Comparison of ENCODE assay signal across 28 mouse cellular contexts in genomic region chr9:89758139-89758538, GRCm38 (mm10). TPM values are rescaled to one million over a fixed set of nuclear protein-coding genes. Genes with fewer than 3 reads are reported as not detected.
DNase-seq lines count a peak whose midpoint lies in the region; ATAC-seq and TF ChIP-seq lines count a peak whose summit lies in the region.
"Had no signal": no experiment of that assay in that cellular context is flagged by ENCODE, and none has a peak within 500 bp of the region (broad histone marks: within the 10 kb centered on the region; RNA-seq: fewer than 3 reads in every experiment).

No protein-coding gene starts in this region.

- no peak for TF ChIP-seq CTCF in forebrain, postnatal 0 days (IDR thresholded peaks at IDR 0.05; ENCODE audit: low read depth)

- whole genome bisulfite sequencing in forebrain, postnatal 0 days = 75% methylated on average over 1 of the region's 1 CpGs
- 87% methylated on average over 1 of the region's 1 CpGs for WGBS in forebrain, embryonic 15.5 days

- no peaks in the 10 kb centered on the region for H3K4me1 ChIP-seq in forebrain, postnatal 0 days (ENCODE audit: insufficient read depth)
- no peaks in the 10 kb centered on the region for H3K4me1 ChIP-seq in forebrain, embryonic 15.5 days
- H3K4me1 ChIP-seq: embryonic facial prominence, embryonic 12.5 days; forebrain, embryonic 13.5 days had no signal

- no peak overlapping the region for H3K4me3 ChIP-seq in forebrain, postnatal 0 days (ENCODE audit: low read depth, low read length)
- no peak overlapping the region for H3K4me3 ChIP-seq in forebrain, embryonic 15.5 days
- H3K4me3 ChIP-seq: embryonic facial prominence, embryonic 12.5 days; forebrain, embryonic 13.5 days had no signal

- no peaks in the 10 kb centered on the region for H3K9me3 ChIP-seq in forebrain, postnatal 0 days (ENCODE audit: low read length)
- H3K9me3 ChIP-seq in forebrain, embryonic 15.5 days = no peaks in the 10 kb centered on the region
- H3K9me3 ChIP-seq: embryonic facial prominence, embryonic 12.5 days; forebrain, embryonic 13.5 days; G1E had no signal

- no peaks in the 10 kb centered on the region for H3K36me3 ChIP-seq in forebrain, postnatal 0 days (ENCODE audit: insufficient read depth)
- no peaks in the 10 kb centered on the region for H3K36me3 ChIP-seq in forebrain, embryonic 15.5 days
- H3K36me3 ChIP-seq: embryonic facial prominence, embryonic 12.5 days; G1E had no signal

- DNase-seq in forebrain, postnatal 0 days = no peak
- DNase-seq in layer of hippocampus, adult 9-11 months = peak; percentile 20
- no peak for DNase-seq in layer of hippocampus, adult 9-10 months (ENCODE audit: low spot score)
- DNase-seq in right cerebral cortex, adult 18-20 months = peak; percentile 12
- no peak for DNase-seq in right cerebral cortex, adult 2 months (ENCODE audit: low spot score in 2 of 2)
- peak; percentile 42 for DNase-seq in telencephalon, adult 2 months (ENCODE audit: low read depth, low spot score)
- DNase-seq in spleen, postnatal 36 days (ENCODE audit: low spot score in 2 of 2) = no peak
- DNase-seq: adrenal gland, adult 2 months; adrenal gland, postnatal 10 days; adrenal gland, postnatal 25 days; B cell, adult 2 months; cerebellum, adult 11-12 months; cerebellum, adult 2 months; cerebellum, adult 9-10 months; cerebellum, postnatal 10 days; cerebellum, postnatal 25 days; embryo, embryonic 11 days had no signal

- no peak overlapping the region for H3K4me2 ChIP-seq in forebrain, postnatal 0 days (ENCODE audit: low read depth)
- H3K4me2 ChIP-seq in forebrain, embryonic 15.5 days (replicated peaks) = no peak overlapping the region
- H3K4me2 ChIP-seq: embryonic facial prominence, embryonic 12.5 days; forebrain, embryonic 13.5 days had no signal

- no peak overlapping the region for H3K27ac ChIP-seq in forebrain, postnatal 0 days (ENCODE audit: low read depth, low read length)
- H3K27ac ChIP-seq in forebrain, embryonic 15.5 days (replicated peaks) = no peak overlapping the region
- H3K27ac ChIP-seq: embryonic facial prominence, embryonic 12.5 days; forebrain, embryonic 13.5 days had no signal

- no peak overlapping the region for H3K9ac ChIP-seq in forebrain, postnatal 0 days
- H3K9ac ChIP-seq in forebrain, embryonic 15.5 days (replicated peaks) = no peak overlapping the region
- H3K9ac ChIP-seq: embryonic facial prominence, embryonic 12.5 days; forebrain, embryonic 13.5 days had no signal

- no peaks in the 10 kb centered on the region for H3K27me3 ChIP-seq in forebrain, postnatal 0 days (ENCODE audit: insufficient read depth, low read length)
- H3K27me3 ChIP-seq in forebrain, embryonic 15.5 days = no peaks in the 10 kb centered on the region
- H3K27me3 ChIP-seq: CH12.LX; embryonic facial prominence, embryonic 12.5 days; forebrain, embryonic 13.5 days had no signal

- ATAC-seq in forebrain, postnatal 0 days = peak; percentile 77
- ATAC-seq in forebrain, embryonic 15.5 days (replicated peaks) = no peak
- ATAC-seq: CD4-positive, CD25-positive, alpha-beta regulatory T cell, adult 4 months; forebrain, embryonic 13.5 days; forebrain, embryonic 16.5 days; Patski had no signal

RNA-seq across cellular contexts. Expression of gene Ankrd34c, which starts 19.9 kb away (rescaled TPM):
- 1.5 and 4.1 TPM in 2 replicates for total RNA-seq in forebrain, postnatal 0 days (2014; rRNA removed)
- 0.68 and 0.74 TPM in 2 replicates for polyA plus RNA-seq in forebrain, postnatal 0 days (2015; fragmentation: Nextera tagmentation; extraction: Ambion mirVana)
- 0.04 and 0.13 TPM in 2 replicates for polyA plus RNA-seq in forebrain, embryonic 15.5 days (2015; fragmentation: Nextera tagmentation; extraction: Ambion mirVana)
- total RNA-seq: adrenal gland, adult 2 months; adrenal gland, postnatal 10 days; adrenal gland, postnatal 25 days; adrenal gland, postnatal 4 days; CH12.LX had no signal
- polyA plus RNA-seq: adrenal gland, adult 2 months; CD4-positive, CD25-positive, alpha-beta regulatory T cell, adult 4 months; embryonic facial prominence, embryonic 14.5 days; forebrain, embryonic 11.5 days; forebrain, embryonic 13.5 days; G1E; Patski had no signal

RNA-seq across cellular contexts. Expression of gene Tmed3, which starts 53.3 kb away (rescaled TPM):
- total RNA-seq in forebrain, postnatal 0 days (2014; rRNA removed) = 51.3 and 57.2 TPM in 2 replicates
- polyA plus RNA-seq in forebrain, postnatal 0 days (2015; fragmentation: Nextera tagmentation; extraction: Ambion mirVana) = 53.4 and 55.5 TPM in 2 replicates
- polyA plus RNA-seq in forebrain, embryonic 15.5 days (2015; fragmentation: Nextera tagmentation; extraction: Ambion mirVana) = 45.5 and 49.6 TPM in 2 replicates

Comparison
In these comparisons a context has a peak if more than half of its experiments do, and no peak if none do; other contexts are left out.
1. DNase-seq: peak in layer of hippocampus, adult 9-11 months (single experiment), right cerebral cortex, adult 18-20 months (single experiment) and telencephalon, adult 2 months (single experiment); none in forebrain, postnatal 0 days (single experiment), layer of hippocampus, adult 9-10 months (single experiment), right cerebral cortex, adult 2 months (0 of 2) and spleen, postnatal 36 days (0 of 2).